Mouse (Mus musculus) E14TG2a.4 (cell line): ENCODE measurements at regions not wholly inside any gene's neighbourhood (a gene's known extent, or its start where the extent isn't known, plus 50 kb on each side); places are given as distances from the start of the nearest gene placed in this dataset.

Source experiments
- CTCF ChIP-seq: conservative IDR thresholded peaks from 2 replicates; pipeline ENCODE4 v1.5.1; 2014; ENCODE audit warnings: low read length
- NANOG ChIP-seq: IDR thresholded peaks from 2 replicates; pipeline ENCODE4 v1.6.1; 2014; ENCODE audit warnings: borderline replicate concordance, low read length, mixed read lengths
- POU5F1 ChIP-seq: IDR thresholded peaks from 2 replicates; pipeline ENCODE4 v1.6.1; 2014; ENCODE audit warnings: low read length, borderline replicate concordance

DNA sequence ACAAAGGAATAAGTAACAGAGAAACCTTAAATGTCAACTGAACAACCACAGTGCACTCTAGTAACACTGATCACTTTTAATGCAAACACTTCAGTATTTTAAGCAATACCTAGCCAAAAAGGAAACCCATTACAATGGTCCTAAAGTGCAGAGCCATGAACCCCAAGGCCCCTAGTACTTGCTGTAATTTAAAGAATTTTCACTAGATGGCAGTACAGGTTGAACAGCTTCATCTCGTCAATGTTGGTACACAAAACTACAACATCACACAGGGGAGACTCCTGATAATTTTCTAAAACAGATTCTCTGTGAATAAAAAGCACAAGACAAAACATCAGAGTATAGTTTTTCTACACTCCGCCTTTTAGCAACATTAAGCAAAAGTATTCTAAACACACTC lies 149.8 kb downstream of the Prdm13 start:
- TF ChIP-seq CTCF (peak; percentile 59), POU5F1 (no peak), NANOG (no peak)
